Mouse (Mus musculus): Measurements from ENCODE around the gene Olfr957. TPM values are rescaled to one million over a fixed set of nuclear protein-coding genes. Genes with fewer than 3 reads are reported as not detected.

The Olfr957 gene
- total RNA-seq (2022) = not detected

GRCm38 (mm10) chr9:39515531-39515930, at the start of gene Olfr957:
Gene Olfr957, minus strand, starts transcription at chr9:39515809.
- no peak for DNase-seq (ENCODE audit: low spot score)

DNA sequence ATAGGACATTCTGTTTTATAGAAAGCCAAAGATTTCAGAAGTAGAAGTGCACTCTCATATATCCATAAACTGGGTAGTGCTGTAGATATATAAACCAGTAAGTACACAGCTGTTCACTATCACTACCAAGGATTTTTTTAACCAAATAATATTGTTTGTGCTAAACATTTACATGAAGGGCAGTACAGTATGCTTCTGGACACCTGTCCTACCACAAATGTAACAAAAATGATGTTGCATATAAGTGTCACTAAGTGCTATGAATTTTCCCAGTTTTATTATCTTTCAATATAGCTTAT, 42.7 kb upstream of the Olfr957 start:
- DNase-seq (ENCODE audit: low spot score) = no peak

- no peak for DNase-seq (ENCODE audit: low spot score)
Measured at GRCm38 (mm10) chr9:39557529-39558348, 42.1 kb upstream of the Olfr957 start.

DNA sequence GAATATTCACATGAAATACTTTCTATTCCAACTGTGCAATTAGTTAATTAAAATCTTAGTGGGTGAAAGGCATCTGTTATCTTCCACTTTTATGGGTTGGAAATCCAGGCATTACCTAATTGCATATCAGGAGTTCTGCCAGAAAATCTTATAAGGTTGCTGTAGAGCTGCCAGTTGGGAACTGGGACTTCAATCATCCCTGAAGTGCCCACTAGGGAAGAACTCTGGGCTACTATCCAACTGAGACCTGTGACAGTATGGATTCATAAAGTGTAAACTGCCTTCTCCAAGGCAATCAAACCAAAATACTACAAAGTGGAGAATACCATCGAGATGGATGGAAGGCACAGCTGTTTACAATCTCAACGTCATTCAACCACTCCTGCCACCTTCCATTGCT, 38.3 kb upstream of the Olfr957 start, which contains the start of gene Olfr958:
Gene Olfr958, minus strand, starts transcription at position 109 of the 400 bp plus-strand sequence.
- no peak for DNase-seq (ENCODE audit: low spot score)

DNA sequence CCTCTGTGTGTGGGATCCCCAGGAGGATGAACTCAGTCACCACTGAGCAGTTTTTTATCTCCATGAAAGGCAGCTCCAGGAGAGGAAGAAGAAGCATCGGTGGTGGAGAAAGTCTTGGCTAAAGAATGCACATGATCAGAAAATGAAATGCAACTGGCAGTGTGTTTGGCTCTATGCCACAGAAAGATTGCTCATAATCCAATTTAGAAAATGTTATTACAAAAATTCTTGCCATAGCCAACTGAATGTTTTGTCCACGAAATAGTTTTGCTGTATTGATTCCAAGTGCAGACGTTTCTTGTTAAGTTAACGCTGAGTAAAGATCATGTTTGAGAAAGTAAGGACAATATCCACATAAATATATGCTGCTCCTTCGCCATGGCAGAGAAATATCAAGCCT, 35.2 kb upstream of the Olfr957 start:
- DNase-seq (ENCODE audit: low spot score) = no peak

GRCm38 (mm10) chr9:39523616-39524285, 8.1 kb upstream of the Olfr957 start:
- no peak for DNase-seq (ENCODE audit: low spot score)

GRCm38 (mm10) chr9:39518595-39518994, 3.0 kb upstream of the Olfr957 start:
- no peak for DNase-seq (ENCODE audit: low spot score)

DNA sequence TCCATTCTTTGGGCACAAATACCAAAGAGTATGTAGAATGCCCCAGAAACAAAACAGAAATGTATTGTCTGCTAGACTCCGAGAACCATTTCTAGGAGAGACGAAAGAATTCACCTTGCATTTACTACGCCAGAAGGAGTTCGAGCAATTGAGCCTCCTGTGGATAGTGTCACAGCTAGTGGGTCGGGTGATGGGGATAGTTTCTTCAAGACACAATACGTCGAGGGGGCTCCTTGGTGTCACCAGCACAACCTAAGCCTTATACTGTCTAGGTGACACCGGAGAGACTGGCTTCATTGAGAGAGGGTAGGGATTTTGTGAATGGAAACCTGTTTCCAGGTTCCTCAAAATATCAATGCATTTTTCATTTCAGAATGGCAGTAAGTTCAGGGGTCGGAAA, 6.2 kb downstream of the Olfr957 start:
- no peak for DNase-seq (ENCODE audit: low spot score)

GRCm38 (mm10) chr9:39508998-39509397, 6.6 kb downstream of the Olfr957 start:
- peak; percentile 9 for DNase-seq (ENCODE audit: low spot score)

GRCm38 (mm10) chr9:39493895-39494294, 21.7 kb downstream of the Olfr957 start, which contains the start of gene Olfr44:
Gene Olfr44, minus strand, starts transcription at chr9:39493995.
- DNase-seq (ENCODE audit: low spot score) = no peak

DNA sequence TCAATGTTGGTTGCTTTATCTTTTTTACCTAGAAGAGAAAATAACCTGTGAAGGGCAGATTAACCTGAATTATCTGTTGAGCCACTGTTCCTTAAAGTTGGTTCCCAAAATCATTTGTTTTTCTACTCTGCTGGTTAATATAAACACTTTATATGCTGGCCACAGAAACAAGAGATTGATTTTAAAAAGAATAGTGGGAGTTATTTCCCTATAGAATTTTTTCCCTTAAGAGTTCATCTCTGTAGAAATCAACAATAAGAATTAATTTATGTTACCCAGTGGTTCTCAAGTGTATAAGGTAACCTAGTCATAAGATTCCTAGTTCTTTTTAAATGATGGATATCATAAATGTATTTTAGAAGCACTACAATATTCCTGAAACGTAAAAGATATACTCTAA, 43.8 kb downstream of the Olfr957 start, which contains the start of gene Olfr955:
Gene Olfr955, minus strand, starts transcription at position 101 of the 400 bp plus-strand sequence.
- DNase-seq (ENCODE audit: low spot score) = no peak

Other genes with a start within 250 kb of the Olfr957 start
- gene Olfr945, start 239.0 kb downstream of the Olfr957 start, total RNA-seq (2022) = not detected
- gene Olfr948, start 189.8 kb downstream of the Olfr957 start, total RNA-seq (2022) = not detected
- not detected for gene Olfr951, start 128.4 kb downstream of the Olfr957 start, total RNA-seq (2022)
- gene Olfr952, start 88.7 kb downstream of the Olfr957 start, total RNA-seq (2022) = not detected
- not detected for gene Olfr954, start 59.1 kb downstream of the Olfr957 start, total RNA-seq (2022)
- gene Olfr955, start 43.9 kb downstream of the Olfr957 start, total RNA-seq (2022) = not detected
- gene Olfr44, start 21.8 kb downstream of the Olfr957 start, total RNA-seq (2022) = not detected
- not detected for gene Olfr958, start 38.2 kb upstream of the Olfr957 start, total RNA-seq (2022)
- not detected for gene Olfr959, start 59.8 kb upstream of the Olfr957 start, total RNA-seq (2022)
- under 1 TPM in 2 of 4 experiments, not detected in 2; 0.37 to 0.82 TPM for gene AW551984, start 88.6 kb upstream of the Olfr957 start, total RNA-seq (2022)
- gene Olfr148, start 94.8 kb upstream of the Olfr957 start, total RNA-seq (2022) = not detected
- gene Olfr960, start 105.6 kb upstream of the Olfr957 start, total RNA-seq (2022) = not detected
- not detected for gene Olfr961, start 129.3 kb upstream of the Olfr957 start, total RNA-seq (2022)
- not detected for gene Olfr963, start 151.4 kb upstream of the Olfr957 start, total RNA-seq (2022)
- gene Olfr149, start 191.3 kb upstream of the Olfr957 start, total RNA-seq (2022) = not detected
- not detected for gene Olfr965, start 195.5 kb upstream of the Olfr957 start, total RNA-seq (2022)
- gene Olfr150, start 215.2 kb upstream of the Olfr957 start, total RNA-seq (2022) = not detected
- gene Olfr967, start 230.4 kb upstream of the Olfr957 start, total RNA-seq (2022) = not detected